In genomic region chr5:4561139-4561470, GRCm38 (mm10) we compare ENCODE assay signal across 25 mouse cellular contexts.
DNase-seq lines count a peak whose midpoint lies in the region; ATAC-seq and TF ChIP-seq lines count a peak whose summit lies in the region.
"Had no signal": no experiment of that assay in that cellular context is flagged by ENCODE, and none has a peak within 500 bp of the region (broad histone marks: within the 10 kb centered on the region; RNA-seq: fewer than 3 reads in every experiment).

No protein-coding gene starts in this region.

- no peak for TF ChIP-seq POLR2A in kidney, adult 2 months (IDR thresholded peaks at IDR 0.05; ENCODE audit: low read depth, low read length)

- H3K9me3 ChIP-seq in kidney, postnatal 0 days (replicated peaks; ENCODE audit: low read length): no peaks in the 10 kb centered on the region
- H3K9me3 ChIP-seq: embryonic facial prominence, embryonic 12.5 days; embryonic facial prominence, embryonic 15.5 days; forebrain, embryonic 12.5 days; forebrain, embryonic 15.5 days; G1E; heart, embryonic 10.5 days had no signal

- no peak overlapping the region for H3K4me2 ChIP-seq in kidney, postnatal 0 days (ENCODE audit: low read length)
- H3K4me2 ChIP-seq: embryonic facial prominence, embryonic 12.5 days; embryonic facial prominence, embryonic 15.5 days; forebrain, embryonic 12.5 days; forebrain, embryonic 15.5 days; heart, embryonic 13.5 days; hindbrain, embryonic 14.5 days had no signal

- no peak overlapping the region for H3K9ac ChIP-seq in kidney, postnatal 0 days (ENCODE audit: low read depth, low read length)
- H3K9ac ChIP-seq: embryonic facial prominence, embryonic 12.5 days; embryonic facial prominence, embryonic 15.5 days; forebrain, embryonic 12.5 days; forebrain, embryonic 15.5 days; heart, embryonic 13.5 days; hindbrain, embryonic 14.5 days had no signal

- peaks cover 3% of the 10 kb centered on the region; the same call in 1 of the 2 replicates for H3K4me1 ChIP-seq in kidney, postnatal 0 days (replicated peaks; ENCODE audit: insufficient read depth, low read length)
- H3K4me1 ChIP-seq in kidney, adult 2 months (ENCODE audit: control insufficient read depth, insufficient read depth, low read length): 0 out of 2 replicates have a peak, but pooled peaks cover 4% of the 10 kb centered on the region
- H3K4me1 ChIP-seq: embryonic facial prominence, embryonic 12.5 days; forebrain, embryonic 12.5 days; forebrain, embryonic 15.5 days; heart, embryonic 10.5 days; heart, embryonic 13.5 days had no signal

- peak; percentile 46 for DNase-seq in kidney, postnatal 0 days (ENCODE audit: low spot score)
- no peak for DNase-seq in kidney, adult 2 months
- no peak for DNase-seq in cerebellum, postnatal 36 days
- DNase-seq in testis, postnatal 10 days (ENCODE audit: low spot score): no peak
- DNase-seq: adrenal gland, postnatal 10 days; adrenal gland, postnatal 36 days; cerebellum, adult 18-20 months; cerebellum, adult 9-10 months; cerebellum, postnatal 14 days; gastrocnemius, postnatal 25 days; heart, adult 2 months; heart, postnatal 14 days; heart, postnatal 4 days had no signal

- H3K36me3 ChIP-seq in kidney, postnatal 0 days (ENCODE audit: insufficient read depth, low read length): no peaks in the 10 kb centered on the region
- no peaks in the 10 kb centered on the region for H3K36me3 ChIP-seq in kidney, adult 2 months (ENCODE audit: control insufficient read depth, insufficient read depth, low read length)
- H3K36me3 ChIP-seq: embryonic facial prominence, embryonic 12.5 days; embryonic facial prominence, embryonic 15.5 days; forebrain, embryonic 12.5 days; forebrain, embryonic 15.5 days; G1E; heart, embryonic 10.5 days; heart, embryonic 13.5 days had no signal

- no peak overlapping the region for H3K27ac ChIP-seq in kidney, postnatal 0 days
- no peak overlapping the region for H3K27ac ChIP-seq in kidney, adult 2 months (ENCODE audit: insufficient read depth, low read depth, low read length)
- H3K27ac ChIP-seq: embryonic facial prominence, embryonic 12.5 days; embryonic facial prominence, embryonic 15.5 days; forebrain, embryonic 12.5 days; forebrain, embryonic 15.5 days; heart, adult 2 months; heart, embryonic 10.5 days; heart, embryonic 13.5 days; hindbrain, embryonic 14.5 days; hindbrain, postnatal 0 days had no signal

- H3K4me3 ChIP-seq in kidney, postnatal 0 days (replicated peaks; ENCODE audit: low read depth, low read length): no peak overlapping the region
- no peak overlapping the region for H3K4me3 ChIP-seq in kidney, adult 2 months (ENCODE audit: insufficient read depth, low read depth, low read length)
- H3K4me3 ChIP-seq: embryonic facial prominence, embryonic 12.5 days; embryonic facial prominence, embryonic 15.5 days; forebrain, embryonic 12.5 days; forebrain, embryonic 15.5 days; heart, adult 2 months; heart, embryonic 10.5 days; heart, embryonic 13.5 days had no signal

- 45% methylated on average over 4 of the region's 4 CpGs for WGBS in kidney, postnatal 0 days
- WGBS in kidney, adult 2 months: 78% methylated on average over 4 of the region's 4 CpGs

- TF ChIP-seq CTCF in kidney, postnatal 0 days (IDR thresholded peaks at IDR 0.05; ENCODE audit: low read depth): no peak
- TF ChIP-seq CTCF in kidney, adult 2 months (conservative IDR thresholded peaks at IDR 0.05; ENCODE audit: insufficient read depth, insufficient read length, low read depth, low read length): no peak

- H3K27me3 ChIP-seq in kidney, postnatal 0 days (ENCODE audit: insufficient read depth, low read length): no peaks in the 10 kb centered on the region
- no peaks in the 10 kb centered on the region for H3K27me3 ChIP-seq in kidney, adult 2 months (replicated peaks; ENCODE audit: control insufficient read depth, insufficient read depth, low read length)
- H3K27me3 ChIP-seq: embryonic facial prominence, embryonic 12.5 days; embryonic facial prominence, embryonic 15.5 days; forebrain, embryonic 12.5 days; forebrain, embryonic 15.5 days; heart, embryonic 13.5 days had no signal

- no peak for ATAC-seq in kidney, postnatal 0 days (replicated peaks; ENCODE audit: low FRiP score, low read depth)
- ATAC-seq in granulocyte monocyte progenitor cell, adult 5-6 weeks (replicated peaks; ENCODE audit: poor library complexity, severe bottlenecking): peak; percentile 62
- ATAC-seq in megakaryocyte progenitor cell, adult 5-6 weeks (replicated peaks; ENCODE audit: poor library complexity): peak; percentile 39
- ATAC-seq: hindbrain, postnatal 0 days; Patski had no signal
